Mouse (Mus musculus): Measurements from ENCODE around the gene Fam83f.

DNA sequence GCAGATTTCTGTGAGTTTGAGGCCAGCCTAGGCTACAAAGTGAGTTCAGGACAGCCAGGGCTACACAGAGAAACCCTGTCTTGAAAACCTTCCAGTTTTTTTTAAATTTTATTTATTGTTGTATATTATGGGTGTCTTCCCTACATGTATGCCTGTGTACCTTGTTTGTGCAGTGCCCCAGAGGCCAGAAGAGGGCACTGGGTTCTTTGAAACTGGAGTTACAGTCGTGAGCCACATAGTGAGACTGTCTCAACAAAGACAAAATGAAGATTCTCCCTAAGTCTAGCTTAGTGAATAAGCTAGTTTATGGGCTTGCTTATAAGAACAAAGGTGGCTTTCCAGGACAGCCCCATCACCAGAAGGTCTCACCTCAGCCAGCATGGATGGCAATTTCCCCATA is 64.9 kb downstream of the Fam83f start:
- TF ChIP-seq CTCF (IDR thresholded peaks at IDR 0.05) (peak; percentile 31), EP300 (IDR thresholded peaks at IDR 0.05) (no peak)

All from lung, postnatal 0 days (tissue).